Mouse (Mus musculus): Measurements from ENCODE around the gene Ubtd1. TPM values are rescaled to one million over a fixed set of nuclear protein-coding genes. Genes with fewer than 3 reads are reported as not detected.

Gene Ubtd1
- polyA plus RNA-seq, 1 experiment from 2014 or later: 33.2 TPM

- under 1% methylated on average over 16 of the region's 16 CpGs for WGBS
- H3K27ac ChIP-seq (replicated peaks): peak overlapping the region; percentile 92
- peak overlapping the region; percentile 78 for H3K4me2 ChIP-seq (replicated peaks)
- no peaks in the 10 kb centered on the region for H3K36me3 ChIP-seq
- H3K4me3 ChIP-seq (replicated peaks): peak overlapping the region; percentile 82
- peak overlapping the region; percentile 60 for H3K9ac ChIP-seq
- H3K27me3 ChIP-seq: no peaks in the 10 kb centered on the region
- H3K4me1 ChIP-seq: peaks cover 46% of the 10 kb centered on the region
- no peak for ATAC-seq (ENCODE audit: insufficient number of reproducible peaks, low FRiP score, low TSS enrichment, low read depth)
- no peaks in the 10 kb centered on the region for H3K9me3 ChIP-seq (replicated peaks)
Observed at GRCm38 (mm10) chr19:41980422-41980818, 1.1 kb upstream of the Ubtd1 start.

- WGBS: under 1% methylated on average over 67 of the region's 68 CpGs
- peak within 1 kb of the TSS; percentile 82 for H3K9ac ChIP-seq
- no peaks in the 10 kb centered on the region for H3K27me3 ChIP-seq
Observed at GRCm38 (mm10) chr19:41980819-41981594, 556 bp upstream of the Ubtd1 start, which contains the start of gene Mms19. Mms19 (minus strand) TSS chr19:41981157.

GRCm38 (mm10) chr19:41981931-41982790 lies 598 bp downstream of the Ubtd1 start:
- H3K9ac ChIP-seq: peak overlapping the region; percentile 82
- no peaks in the 10 kb centered on the region for H3K9me3 ChIP-seq (replicated peaks)
- peaks cover 38% of the 10 kb centered on the region for H3K4me1 ChIP-seq
- no peak for ATAC-seq (ENCODE audit: insufficient number of reproducible peaks, low FRiP score, low TSS enrichment, low read depth)
- peak overlapping the region; percentile 92 for H3K27ac ChIP-seq (replicated peaks)
- no peaks in the 10 kb centered on the region for H3K36me3 ChIP-seq
- H3K4me2 ChIP-seq (replicated peaks): peak overlapping the region; percentile 78
- no peaks in the 10 kb centered on the region for H3K27me3 ChIP-seq
- peak overlapping the region; percentile 82 for H3K4me3 ChIP-seq (replicated peaks)
- WGBS: under 1% methylated on average over 74 of the region's 74 CpGs

More at GRCm38 (mm10) chr19:41980819-41981594, 556 bp upstream of the Ubtd1 start, which contains the start of gene Mms19:
- no peaks in the 10 kb centered on the region for H3K36me3 ChIP-seq
- peak within 1 kb of the TSS; percentile 78 for H3K4me2 ChIP-seq (replicated peaks)
- peaks cover 44% of the 10 kb centered on the region for H3K4me1 ChIP-seq
- H3K4me3 ChIP-seq (replicated peaks): peak within 1 kb of the TSS; percentile 82
- peak within 1 kb of the TSS; percentile 92 for H3K27ac ChIP-seq (replicated peaks)
- H3K9me3 ChIP-seq (replicated peaks): no peaks in the 10 kb centered on the region
- peak; percentile 97 for ATAC-seq (ENCODE audit: insufficient number of reproducible peaks, low FRiP score, low TSS enrichment, low read depth)

GRCm38 (mm10) chr19:41982791-41983150 lies 1.2 kb downstream of the Ubtd1 start:
- H3K4me2 ChIP-seq (replicated peaks): peak overlapping the region; percentile 78
- peak overlapping the region; percentile 82 for H3K4me3 ChIP-seq (replicated peaks)
- ATAC-seq (ENCODE audit: insufficient number of reproducible peaks, low FRiP score, low TSS enrichment, low read depth): no peak
- WGBS: 8% methylated on average over 4 of the region's 4 CpGs
- H3K27me3 ChIP-seq: no peaks in the 10 kb centered on the region
- H3K4me1 ChIP-seq: peaks cover 31% of the 10 kb centered on the region
- H3K36me3 ChIP-seq: no peaks in the 10 kb centered on the region
- peak overlapping the region; percentile 82 for H3K9ac ChIP-seq
- peak overlapping the region; percentile 92 for H3K27ac ChIP-seq (replicated peaks)
- no peaks in the 10 kb centered on the region for H3K9me3 ChIP-seq (replicated peaks)

DNA sequence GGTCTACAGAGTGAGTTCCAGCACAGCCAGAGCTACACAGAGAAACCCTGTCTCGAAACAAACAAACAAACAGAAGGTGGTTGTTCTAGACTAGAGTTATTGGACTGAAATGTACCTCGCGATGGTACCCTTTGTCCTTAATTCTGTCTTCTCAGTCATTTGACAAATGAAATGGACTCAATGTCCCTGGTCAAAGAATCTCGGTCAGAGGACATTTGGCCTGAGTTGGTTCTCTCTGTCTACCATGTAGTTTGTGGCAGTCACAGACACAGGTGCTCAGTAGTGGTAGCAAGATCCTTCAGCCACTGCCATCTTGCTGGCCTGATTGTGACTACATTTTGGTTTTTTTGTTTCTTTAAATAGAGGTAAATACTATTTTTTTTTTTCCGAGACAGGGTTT lies 4.4 kb downstream of the Ubtd1 start:
- H3K27ac ChIP-seq (replicated peaks): no peak overlapping the region
- H3K4me3 ChIP-seq (replicated peaks): no peak overlapping the region
- H3K4me2 ChIP-seq (replicated peaks): no peak overlapping the region
- H3K9me3 ChIP-seq (replicated peaks): no peaks in the 10 kb centered on the region
- no peaks in the 10 kb centered on the region for H3K36me3 ChIP-seq
- no peak for ATAC-seq (ENCODE audit: insufficient number of reproducible peaks, low FRiP score, low TSS enrichment, low read depth)
- H3K27me3 ChIP-seq: no peaks in the 10 kb centered on the region
- H3K4me1 ChIP-seq: peaks cover 20% of the 10 kb centered on the region
- no peak overlapping the region for H3K9ac ChIP-seq
- WGBS: 95% methylated on average over 5 of the region's 5 CpGs

DNA sequence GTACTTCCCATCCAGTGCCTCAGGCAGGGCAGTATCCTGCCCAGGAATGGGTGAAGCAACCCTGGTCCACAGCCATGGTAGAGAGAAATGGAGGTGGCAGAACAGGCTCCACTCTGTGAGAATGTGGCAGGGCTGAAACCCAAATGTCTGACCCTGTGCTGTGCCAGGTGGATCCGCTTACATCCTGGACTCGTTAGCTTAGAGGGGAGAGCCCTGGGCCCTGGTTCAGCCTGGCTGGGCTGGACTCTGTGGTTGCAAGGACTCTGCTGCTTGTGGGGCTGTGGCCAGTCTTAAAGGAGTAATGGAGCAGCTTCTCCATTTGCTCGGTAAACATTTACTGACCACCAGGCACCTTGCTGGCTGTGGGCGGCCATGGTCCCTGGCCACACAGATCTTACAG lies 5.6 kb downstream of the Ubtd1 start:
- no peaks in the 10 kb centered on the region for H3K9me3 ChIP-seq (replicated peaks)
- no peaks in the 10 kb centered on the region for H3K27me3 ChIP-seq
- no peak overlapping the region for H3K4me3 ChIP-seq (replicated peaks)
- H3K4me1 ChIP-seq: peaks cover 28% of the 10 kb centered on the region
- no peak overlapping the region for H3K27ac ChIP-seq (replicated peaks)
- 78% methylated on average over 4 of the region's 4 CpGs for WGBS
- no peaks in the 10 kb centered on the region for H3K36me3 ChIP-seq
- H3K4me2 ChIP-seq (replicated peaks): no peak overlapping the region
- no peak for ATAC-seq (ENCODE audit: insufficient number of reproducible peaks, low FRiP score, low TSS enrichment, low read depth)
- H3K9ac ChIP-seq: no peak overlapping the region

DNA sequence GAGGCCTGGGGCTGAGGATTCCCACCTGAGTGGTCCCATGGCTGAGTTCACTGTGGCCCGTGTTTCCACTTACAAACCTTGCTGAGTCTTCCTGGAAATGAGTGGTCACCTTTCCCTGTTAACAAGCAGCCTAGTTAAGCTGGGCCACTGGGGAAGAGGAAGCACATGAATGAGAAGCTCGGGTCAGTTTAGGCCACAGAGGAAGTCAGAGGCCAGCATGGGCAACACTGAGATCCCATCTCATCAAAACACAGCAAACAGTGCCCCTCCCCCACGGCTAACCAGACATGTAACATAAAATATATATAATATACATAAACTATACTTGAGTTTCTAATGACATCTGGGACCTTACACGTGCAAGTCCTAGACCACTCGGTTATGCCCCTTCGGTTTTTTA lies 8.2 kb downstream of the Ubtd1 start:
- WGBS: 72% methylated on average over 6 of the region's 6 CpGs

DNA sequence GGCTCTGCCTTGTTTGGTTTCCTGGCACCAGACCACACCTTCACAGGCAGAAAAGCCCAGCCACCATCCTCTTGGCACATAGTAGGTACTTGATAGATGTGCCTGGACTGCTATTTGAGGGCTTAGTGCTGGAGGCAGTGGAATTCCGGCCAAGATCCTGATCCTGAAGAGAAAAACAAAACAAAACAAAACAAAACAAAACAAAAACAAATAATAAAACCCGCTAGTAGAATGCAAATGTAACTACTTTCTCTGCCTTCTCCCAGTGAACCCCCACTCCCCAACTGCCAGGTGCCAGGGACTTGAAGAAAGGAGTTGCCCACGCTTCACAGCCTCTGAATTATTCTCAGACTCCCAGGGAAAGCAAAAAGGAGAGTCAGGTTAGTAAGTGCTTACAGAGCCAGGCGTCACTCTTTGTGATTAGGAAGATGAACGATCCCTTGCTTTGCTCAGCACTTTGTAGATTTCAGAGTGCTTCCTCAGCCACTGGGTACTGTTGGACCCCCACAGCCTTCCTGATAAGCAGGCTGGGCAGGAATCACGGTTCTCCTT lies 10.4 kb downstream of the Ubtd1 start:
- H3K9ac ChIP-seq: no peak overlapping the region
- no peak for ATAC-seq (ENCODE audit: insufficient number of reproducible peaks, low FRiP score, low TSS enrichment, low read depth)
- H3K27me3 ChIP-seq: no peaks in the 10 kb centered on the region
- H3K4me3 ChIP-seq (replicated peaks): no peak overlapping the region
- H3K27ac ChIP-seq (replicated peaks): peak overlapping the region; percentile 28; the same call in 1 of the 2 replicates
- H3K4me2 ChIP-seq (replicated peaks): no peak overlapping the region
- H3K4me1 ChIP-seq: peaks cover 43% of the 10 kb centered on the region
- no peaks in the 10 kb centered on the region for H3K9me3 ChIP-seq (replicated peaks)
- H3K36me3 ChIP-seq: no peaks in the 10 kb centered on the region
- WGBS: 48% methylated on average over 6 of the region's 6 CpGs

More for the DNA sequence above, 8.2 kb downstream of the Ubtd1 start:
- Histone ChIP-seq H3K4me2 (replicated peaks) (no peak overlapping the region), H3K27ac (replicated peaks) (no peak overlapping the region), H3K27me3 (no peaks in the 10 kb centered on the region), H3K36me3 (no peaks in the 10 kb centered on the region), H3K4me1 (peaks cover 31% of the 10 kb centered on the region), H3K4me3 (replicated peaks) (no peak overlapping the region), H3K9ac (no peak overlapping the region), H3K9me3 (replicated peaks) (no peaks in the 10 kb centered on the region)
- ATAC-seq (ENCODE audit: insufficient number of reproducible peaks, low FRiP score, low TSS enrichment, low read depth): no peak

DNA sequence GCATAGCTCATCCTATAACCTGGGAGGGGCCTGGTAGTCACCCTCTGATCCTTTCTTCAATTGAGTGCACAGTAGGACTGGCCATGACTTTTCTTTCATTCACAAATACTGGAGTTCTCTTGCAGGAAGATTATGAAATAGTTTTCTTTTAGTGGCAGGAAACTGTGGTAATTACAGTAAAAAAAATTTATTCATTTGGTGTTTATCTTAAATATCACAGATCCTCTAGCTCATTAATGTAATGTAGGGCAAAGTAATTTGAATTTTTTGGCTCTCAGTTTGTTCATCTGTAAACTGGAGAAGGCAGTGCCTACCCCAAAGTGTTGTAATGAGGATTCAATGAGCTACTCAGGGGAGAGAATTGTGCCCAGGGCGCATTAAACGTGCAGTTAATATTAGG lies 11.4 kb downstream of the Ubtd1 start:
- 70% methylated on average over 2 of the region's 2 CpGs for WGBS
- H3K9me3 ChIP-seq (replicated peaks): no peaks in the 10 kb centered on the region

DNA sequence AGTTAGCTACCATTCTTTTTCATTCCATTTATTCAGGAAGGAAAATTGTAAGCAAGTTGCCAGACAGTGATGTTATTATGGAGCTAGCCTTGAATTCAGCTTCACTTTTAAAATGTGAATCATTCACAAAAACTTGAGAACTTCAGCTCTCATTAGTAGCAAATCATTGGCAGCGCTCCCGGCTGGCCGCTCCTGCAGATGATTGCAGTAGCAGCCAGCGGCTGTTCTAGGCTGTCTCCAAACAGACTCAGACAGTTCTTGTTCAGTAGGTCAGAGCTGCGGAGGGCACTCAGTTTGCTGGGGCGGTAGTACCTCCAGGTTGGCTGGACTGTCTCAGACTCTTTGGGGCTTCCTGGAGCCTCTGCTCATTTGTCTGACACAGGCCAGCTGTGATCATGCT lies 11.9 kb downstream of the Ubtd1 start:
- Histone ChIP-seq H3K27me3 (no peaks in the 10 kb centered on the region), H3K4me3 (replicated peaks) (no peak overlapping the region), H3K36me3 (no peaks in the 10 kb centered on the region), H3K4me1 (peaks cover 49% of the 10 kb centered on the region), H3K27ac (replicated peaks) (peak overlapping the region; percentile 63), H3K9ac (no peak overlapping the region), H3K9me3 (replicated peaks) (no peaks in the 10 kb centered on the region), H3K4me2 (replicated peaks) (no peak overlapping the region)
- no peak for ATAC-seq (ENCODE audit: insufficient number of reproducible peaks, low FRiP score, low TSS enrichment, low read depth)
- 44% methylated on average over 6 of the region's 6 CpGs for WGBS

More for the DNA sequence above, 11.4 kb downstream of the Ubtd1 start:
- Histone ChIP-seq H3K9ac (no peak overlapping the region), H3K27ac (replicated peaks) (no peak overlapping the region), H3K4me1 (peaks cover 47% of the 10 kb centered on the region), H3K36me3 (no peaks in the 10 kb centered on the region), H3K4me3 (replicated peaks) (no peak overlapping the region), H3K4me2 (replicated peaks) (no peak overlapping the region), H3K27me3 (no peaks in the 10 kb centered on the region)
- no peak for ATAC-seq (ENCODE audit: insufficient number of reproducible peaks, low FRiP score, low TSS enrichment, low read depth)

- H3K27ac ChIP-seq (replicated peaks): peak overlapping the region; percentile 63
- no peaks in the 10 kb centered on the region for H3K27me3 ChIP-seq
- 87% methylated on average over 7 of the region's 7 CpGs for WGBS
- H3K4me1 ChIP-seq: peaks cover 53% of the 10 kb centered on the region
- H3K9me3 ChIP-seq (replicated peaks): no peaks in the 10 kb centered on the region
- no peak overlapping the region for H3K4me2 ChIP-seq (replicated peaks)
- H3K36me3 ChIP-seq: no peaks in the 10 kb centered on the region
- no peak overlapping the region for H3K9ac ChIP-seq
- no peak overlapping the region for H3K4me3 ChIP-seq (replicated peaks)
- ATAC-seq (ENCODE audit: insufficient number of reproducible peaks, low FRiP score, low TSS enrichment, low read depth): no peak
Observed at GRCm38 (mm10) chr19:41994023-41994422, 12.5 kb downstream of the Ubtd1 start.
